In the genomic region with DNA sequence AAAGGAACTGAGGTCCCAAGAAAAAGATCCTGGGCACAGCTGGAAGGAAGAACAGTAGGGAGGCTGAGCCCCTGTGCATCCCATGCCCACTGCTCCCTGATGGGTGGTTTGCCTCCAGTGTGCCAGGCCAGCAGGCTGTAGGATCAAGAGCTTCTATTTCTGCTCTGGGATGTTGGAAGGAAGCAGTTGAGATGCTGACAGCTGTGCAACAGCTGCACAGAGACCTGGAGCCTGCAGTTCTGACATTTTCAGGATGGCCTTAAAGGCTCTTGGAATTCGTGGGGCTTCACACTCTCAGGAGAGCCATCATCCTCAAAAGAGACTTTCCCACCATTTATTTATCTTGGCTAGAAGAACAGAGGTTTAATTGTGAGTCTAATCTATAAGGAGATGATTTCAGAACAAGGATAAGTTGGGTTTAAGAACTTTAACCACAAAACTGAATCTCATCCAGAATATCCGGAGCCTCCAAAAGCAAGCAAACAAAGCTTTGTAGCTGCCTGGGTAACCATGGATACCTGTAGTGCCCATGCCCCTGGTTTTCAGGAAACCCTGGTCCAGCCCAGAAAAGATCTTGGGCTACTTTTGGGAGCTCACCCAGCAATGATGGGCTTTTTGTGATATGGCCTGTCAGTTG, we compare ENCODE assay signal across 17 mouse cellular contexts. TPM values are rescaled to one million over a fixed set of nuclear protein-coding genes. Genes with fewer than 3 reads are reported as not detected.
DNase-seq lines count a peak whose midpoint lies in the region; ATAC-seq and TF ChIP-seq lines count a peak whose summit lies in the region.
"Had no signal": no experiment of that assay in that cellular context is flagged by ENCODE, and none has a peak within 500 bp of the region (broad histone marks: within the 10 kb centered on the region; RNA-seq: fewer than 3 reads in every experiment).

No protein-coding gene starts in this region.

- H3ac ChIP-seq in myocyte (ENCODE audit: control insufficient read depth, insufficient read length): no peak overlapping the region

- no peak overlapping the region for H3K9ac ChIP-seq in lung, embryonic 14.5 days
- H3K9ac ChIP-seq: forebrain, embryonic 15.5 days; heart, embryonic 12.5 days; hindbrain, embryonic 12.5 days; intestine, embryonic 15.5 days; limb, embryonic 13.5 days; liver, embryonic 13.5 days; midbrain, embryonic 15.5 days; neural tube, embryonic 12.5 days had no signal

- H3K4me3 ChIP-seq in lung, embryonic 14.5 days (ENCODE audit: low read depth, low read length): no peak overlapping the region
- no peak overlapping the region for H3K4me3 ChIP-seq in myocyte
- H3K4me3 ChIP-seq: forebrain, embryonic 15.5 days; heart, embryonic 12.5 days; hindbrain, embryonic 12.5 days; intestine, embryonic 15.5 days; left cerebral cortex, adult 2 months; limb, embryonic 13.5 days; liver, embryonic 13.5 days; midbrain, embryonic 15.5 days; neural tube, embryonic 12.5 days had no signal

- no peaks in the 10 kb centered on the region for H3K79me2 ChIP-seq in myocyte (ENCODE audit: control insufficient read depth, insufficient read depth)

- TF ChIP-seq POLR2A in myocyte (IDR thresholded peaks at IDR 0.05; ENCODE audit: insufficient read length, low read depth): no peak

- no peak for TF ChIP-seq CTCF in lung, embryonic 14.5 days (IDR thresholded peaks at IDR 0.05; ENCODE audit: low read depth)

- no peak overlapping the region for H3K27ac ChIP-seq in lung, embryonic 14.5 days (ENCODE audit: low read depth)
- H3K27ac ChIP-seq: forebrain, embryonic 15.5 days; hindbrain, embryonic 12.5 days; hindbrain, postnatal 0 days; intestine, embryonic 15.5 days; left cerebral cortex, adult 2 months; limb, embryonic 13.5 days; liver, embryonic 13.5 days; midbrain, embryonic 15.5 days; neural tube, embryonic 12.5 days had no signal

- WGBS in lung, embryonic 14.5 days: 31% methylated on average over 2 of the region's 2 CpGs

- no peak for ATAC-seq in lung, embryonic 14.5 days (ENCODE audit: insufficient read depth)
- ATAC-seq: forebrain, embryonic 15.5 days; hindbrain, postnatal 0 days; intestine, embryonic 15.5 days; midbrain, embryonic 15.5 days had no signal

- no peaks in the 10 kb centered on the region for H3K9me3 ChIP-seq in lung, embryonic 14.5 days (ENCODE audit: low read depth, low read length)
- H3K9me3 ChIP-seq: forebrain, embryonic 15.5 days; heart, embryonic 12.5 days; hindbrain, embryonic 12.5 days; intestine, embryonic 15.5 days; limb, embryonic 13.5 days; liver, embryonic 13.5 days; midbrain, embryonic 15.5 days; neural tube, embryonic 12.5 days had no signal

- no peaks in the 10 kb centered on the region for H3K4me1 ChIP-seq in lung, embryonic 14.5 days (ENCODE audit: insufficient read depth)
- H3K4me1 ChIP-seq: forebrain, embryonic 15.5 days; heart, embryonic 12.5 days; hindbrain, embryonic 12.5 days; intestine, embryonic 15.5 days; midbrain, embryonic 15.5 days; neural tube, embryonic 12.5 days had no signal

- no peak overlapping the region for H3K4me2 ChIP-seq in lung, embryonic 14.5 days
- peak overlapping the region; percentile 33 for H3K4me2 ChIP-seq in myocyte (ENCODE audit: low read depth)
- H3K4me2 ChIP-seq: forebrain, embryonic 15.5 days; heart, embryonic 12.5 days; hindbrain, embryonic 12.5 days; intestine, embryonic 15.5 days; limb, embryonic 13.5 days; liver, embryonic 13.5 days; midbrain, embryonic 15.5 days; neural tube, embryonic 12.5 days had no signal

- intact Hi-C loops in heart, postnatal 10 days (cut with DNase I): no loop called here

- no peaks in the 10 kb centered on the region for H3K27me3 ChIP-seq in lung, embryonic 14.5 days (ENCODE audit: insufficient read depth, low read length)
- H3K27me3 ChIP-seq in myocyte (ENCODE audit: control insufficient read depth, insufficient read depth, insufficient read length): no peaks in the 10 kb centered on the region
- H3K27me3 ChIP-seq: forebrain, embryonic 15.5 days; hindbrain, embryonic 12.5 days; intestine, embryonic 15.5 days; limb, embryonic 13.5 days; liver, embryonic 13.5 days; midbrain, embryonic 15.5 days; neural tube, embryonic 12.5 days had no signal

- DNase-seq in heart, postnatal 10 days: peak; percentile 27 to 35
- DNase-seq in heart, adult 18-20 months: no peak
- DNase-seq in lung, embryonic 14.5 days: peak; percentile 12
- DNase-seq in lung, postnatal 36 days: no peak
- DNase-seq in MN1 (ENCODE audit: low spot score): peak; percentile 12
- DNase-seq in ovary, adult 18-20 months (ENCODE audit: low spot score): no peak

- no peaks in the 10 kb centered on the region for H3K36me3 ChIP-seq in lung, embryonic 14.5 days (ENCODE audit: insufficient read depth)
- no peaks in the 10 kb centered on the region for H3K36me3 ChIP-seq in myocyte (ENCODE audit: control insufficient read depth, insufficient read depth)
- H3K36me3 ChIP-seq: forebrain, embryonic 15.5 days; heart, embryonic 12.5 days; hindbrain, embryonic 12.5 days; intestine, embryonic 15.5 days; limb, embryonic 13.5 days; liver, embryonic 13.5 days; midbrain, embryonic 15.5 days; neural tube, embryonic 12.5 days had no signal

TF ChIP-seq in myocyte, 11 proteins besides CTCF, POLR2A, EP300 and RAD21:
- peak; percentile 52 for TF ChIP-seq TCF12 (IDR thresholded peaks at IDR 0.05; ENCODE audit: insufficient read depth, poor library complexity, severe bottlenecking)
- TF ChIP-seq MYOD1 (IDR thresholded peaks at IDR 0.05; ENCODE audit: control insufficient read depth in 1 of 3, insufficient read length in 2 of 3, low read depth in 2 of 3): peak; percentile 32 to 91 (median 73)
- no peak for TF ChIP-seq SRF (IDR thresholded peaks at IDR 0.05; ENCODE audit: control insufficient read depth, insufficient read length, low read depth)
TF ChIP-seq in myocyte: peak in this region for 2.

RNA-seq across cellular contexts. Expression of a gene that starts 48.7 kb away (rescaled TPM):
- total RNA-seq in heart, postnatal 10 days (2021): 1 to 10 TPM; 4.8 to 6.9 TPM
- total RNA-seq in heart, adult 18-20 months (2021): 1 to 10 TPM; 3.2 to 4.6 TPM
- 0.53 and 0.64 TPM in 2 replicates for polyA plus RNA-seq in lung, embryonic 14.5 days (2014; fragmentation: Nextera tagmentation; extraction: Ambion mirVana)
- polyA plus RNA-seq in myocyte (2012; fragmentation: generic; extraction: Trizol): 2.7 TPM

RNA-seq across cellular contexts. Expression of a gene that starts 53.6 kb away (rescaled TPM):
- under 1 TPM; 0.55 to 0.69 TPM for total RNA-seq in heart, postnatal 10 days (2021)
- under 1 TPM; 0.35 to 0.75 TPM for total RNA-seq in heart, adult 18-20 months (2021)
- 0.84 and 0.85 TPM in 2 replicates for polyA plus RNA-seq in lung, embryonic 14.5 days (2014; fragmentation: Nextera tagmentation; extraction: Ambion mirVana)
- polyA plus RNA-seq in myocyte (2012; fragmentation: generic; extraction: Trizol): 0.32 TPM

RNA-seq across cellular contexts. Expression of a gene that starts 58.4 kb away (rescaled TPM):
- 1 to 10 TPM; 1.6 to 1.7 TPM for total RNA-seq in heart, postnatal 10 days (2021)
- 1 to 10 TPM in 1 of 2 experiments, not detected in 1; 1.1 TPM for total RNA-seq in heart, adult 18-20 months (2021)
- 11.4 and 11.5 TPM in 2 replicates for polyA plus RNA-seq in lung, embryonic 14.5 days (2014; fragmentation: Nextera tagmentation; extraction: Ambion mirVana)
- polyA plus RNA-seq in myocyte (2012; fragmentation: generic; extraction: Trizol): 2.1 TPM

Comparison
In these comparisons a context has a peak if more than half of its experiments do, and no peak if none do; other contexts are left out.
1. DNase-seq: peak in heart, postnatal 10 days (2 of 2), lung, embryonic 14.5 days (single experiment) and MN1 (single experiment); none in heart, adult 18-20 months (0 of 2), lung, postnatal 36 days (single experiment) and ovary, adult 18-20 months (single experiment).